Mouse (Mus musculus): ENCODE measurements around the gene Pnck. TPM values are rescaled to one million over a fixed set of nuclear protein-coding genes. Genes with fewer than 3 reads are reported as not detected.

The Pnck gene
- polyA plus RNA-seq, 1 experiment from 2014 or later = 154 TPM

- no peaks in the 10 kb centered on the region for H3K9me3 ChIP-seq (ENCODE audit: control insufficient read depth, low read length)
- H3K27ac ChIP-seq = no peak overlapping the region
- no peak overlapping the region for H3K4me3 ChIP-seq (replicated peaks; ENCODE audit: low read length)
- 0 out of 2 replicates have a peak, but pooled peaks cover 5% of the 10 kb centered on the region for H3K36me3 ChIP-seq (replicated peaks; ENCODE audit: control insufficient read depth, insufficient read depth)
- H3K4me1 ChIP-seq (replicated peaks; ENCODE audit: control insufficient read depth, insufficient read depth, low read length) = no peaks in the 10 kb centered on the region
- DNase-seq (ENCODE audit: low spot score) (no peak), ATAC-seq (ENCODE audit: low FRiP score) (no peak)
- no peak overlapping the region for H3K4me2 ChIP-seq (replicated peaks)
- H3K9ac ChIP-seq = no peak overlapping the region
- 84% methylated on average over 6 of the region's 6 CpGs for WGBS
- no peaks in the 10 kb centered on the region for H3K27me3 ChIP-seq (ENCODE audit: control insufficient read depth, insufficient read depth, low read length)
Observed at GRCm38 (mm10) chrX:73653392-73653791, 6.5 kb downstream of the Pnck start.

DNA sequence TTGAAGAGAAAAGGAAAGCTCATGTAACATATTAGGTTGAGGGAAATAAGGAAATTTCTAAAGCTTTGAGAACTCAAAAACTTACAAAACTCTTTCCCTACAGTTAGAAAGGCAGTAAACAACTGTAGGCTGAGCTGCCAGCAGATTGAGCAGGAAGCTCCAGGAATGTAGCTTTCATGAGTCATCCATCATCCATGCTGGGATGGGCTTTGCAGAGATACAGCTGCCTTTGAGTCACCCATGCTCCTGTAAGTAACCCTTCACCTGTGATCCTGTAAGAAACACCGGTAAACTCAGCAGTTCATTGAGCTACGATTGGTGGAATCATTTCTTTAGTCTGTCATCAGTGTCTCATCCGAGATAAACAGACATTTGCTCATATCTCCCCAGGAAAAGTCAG, 9.0 kb downstream of the Pnck start:
- DNase-seq (ENCODE audit: low spot score) (no peak), ATAC-seq (ENCODE audit: low FRiP score) (no peak)
- Histone ChIP-seq H3K9me3 (ENCODE audit: control insufficient read depth, low read length) (no peaks in the 10 kb centered on the region), H3K4me1 (replicated peaks; ENCODE audit: control insufficient read depth, insufficient read depth, low read length) (no peaks in the 10 kb centered on the region), H3K4me3 (replicated peaks; ENCODE audit: low read length) (no peak overlapping the region), H3K4me2 (replicated peaks) (no peak overlapping the region), H3K27ac (no peak overlapping the region), H3K36me3 (replicated peaks; ENCODE audit: control insufficient read depth, insufficient read depth) (no peaks in the 10 kb centered on the region), H3K27me3 (ENCODE audit: control insufficient read depth, insufficient read depth, low read length) (no peaks in the 10 kb centered on the region), H3K9ac (no peak overlapping the region)
- WGBS = 77% methylated on average over 3 of the region's 3 CpGs

- H3K9ac ChIP-seq = no peak overlapping the region
- WGBS = 31% methylated on average over 4 of the region's 4 CpGs
- H3K4me1 ChIP-seq (replicated peaks; ENCODE audit: control insufficient read depth, insufficient read depth, low read length) = no peaks in the 10 kb centered on the region
- no peak for ATAC-seq (ENCODE audit: low FRiP score)
- H3K9me3 ChIP-seq (ENCODE audit: control insufficient read depth, low read length) = no peaks in the 10 kb centered on the region
- no peak overlapping the region for H3K4me3 ChIP-seq (replicated peaks; ENCODE audit: low read length)
- H3K27ac ChIP-seq = no peak overlapping the region
- peaks cover 17% of the 10 kb centered on the region for H3K27me3 ChIP-seq (ENCODE audit: control insufficient read depth, insufficient read depth, low read length)
- no peaks in the 10 kb centered on the region for H3K36me3 ChIP-seq (replicated peaks; ENCODE audit: control insufficient read depth, insufficient read depth)
- no peak overlapping the region for H3K4me2 ChIP-seq (replicated peaks)
- no peak for DNase-seq (ENCODE audit: low spot score)
Observed at GRCm38 (mm10) chrX:73645121-73645520, 14.8 kb downstream of the Pnck start.

- Histone ChIP-seq H3K9me3 (ENCODE audit: control insufficient read depth, low read length) (no peaks in the 10 kb centered on the region), H3K27ac (no peak overlapping the region), H3K4me1 (replicated peaks; ENCODE audit: control insufficient read depth, insufficient read depth, low read length) (0 out of 2 replicates have a peak, but pooled peaks cover 5% of the 10 kb centered on the region), H3K27me3 (ENCODE audit: control insufficient read depth, insufficient read depth, low read length) (peaks cover 64% of the 10 kb centered on the region), H3K9ac (no peak overlapping the region), H3K4me2 (replicated peaks) (peak overlapping the region; percentile 53), H3K36me3 (replicated peaks; ENCODE audit: control insufficient read depth, insufficient read depth) (no peaks in the 10 kb centered on the region), H3K4me3 (replicated peaks; ENCODE audit: low read length) (peak overlapping the region; percentile 26)
- ATAC-seq (ENCODE audit: low FRiP score) (peak; percentile 21; the same call in 1 of the 2 replicates), DNase-seq (ENCODE audit: low spot score) (no peak)
- WGBS = 19% methylated on average over 36 of the region's 41 CpGs
Observed at GRCm38 (mm10) chrX:73639901-73640469, 19.9 kb downstream of the Pnck start.

DNA sequence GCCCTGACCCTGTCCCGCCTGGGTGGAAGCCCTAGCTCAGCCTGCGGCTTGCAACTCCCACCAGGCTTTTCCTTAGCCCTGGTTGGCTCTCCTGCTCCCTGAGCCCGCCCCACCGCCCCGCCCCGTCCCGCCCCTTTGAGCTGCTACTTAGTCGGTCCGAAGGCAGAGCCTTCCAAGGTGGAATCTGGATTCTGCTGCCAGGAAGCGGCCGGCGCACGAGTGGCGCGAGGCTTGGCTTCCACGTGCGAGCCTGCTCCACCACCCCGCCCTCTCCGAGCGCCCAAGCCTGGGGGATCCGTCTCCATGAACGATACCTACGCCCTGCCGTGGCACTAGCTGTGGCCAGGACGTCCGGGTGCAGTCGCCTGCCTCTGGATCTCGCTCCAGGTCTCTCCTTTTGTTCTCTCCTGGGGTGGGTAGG, 20.7 kb downstream of the Pnck start, which contains the start of gene Dusp9:
Dusp9 (plus strand) TSS at position 165 of the 421 bp plus-strand sequence.
- DNase-seq (ENCODE audit: low spot score) = peak; percentile 27
- Histone ChIP-seq H3K9ac (no peak within 1 kb of the TSS), H3K9me3 (ENCODE audit: control insufficient read depth, low read length) (no peaks in the 10 kb centered on the region), H3K4me2 (replicated peaks) (peak within 1 kb of the TSS; percentile 53), H3K27ac (no peak within 1 kb of the TSS), H3K4me1 (replicated peaks; ENCODE audit: control insufficient read depth, insufficient read depth, low read length) (0 out of 2 replicates have a peak, but pooled peaks cover 5% of the 10 kb centered on the region), H3K36me3 (replicated peaks; ENCODE audit: control insufficient read depth, insufficient read depth) (no peaks in the 10 kb centered on the region), H3K4me3 (replicated peaks; ENCODE audit: low read length) (peak within 1 kb of the TSS; percentile 26), H3K27me3 (ENCODE audit: control insufficient read depth, insufficient read depth, low read length) (peaks cover 70% of the 10 kb centered on the region)
- ATAC-seq (ENCODE audit: low FRiP score) = peak; percentile 72
- WGBS = 21% methylated on average over 22 of the region's 28 CpGs

DNA sequence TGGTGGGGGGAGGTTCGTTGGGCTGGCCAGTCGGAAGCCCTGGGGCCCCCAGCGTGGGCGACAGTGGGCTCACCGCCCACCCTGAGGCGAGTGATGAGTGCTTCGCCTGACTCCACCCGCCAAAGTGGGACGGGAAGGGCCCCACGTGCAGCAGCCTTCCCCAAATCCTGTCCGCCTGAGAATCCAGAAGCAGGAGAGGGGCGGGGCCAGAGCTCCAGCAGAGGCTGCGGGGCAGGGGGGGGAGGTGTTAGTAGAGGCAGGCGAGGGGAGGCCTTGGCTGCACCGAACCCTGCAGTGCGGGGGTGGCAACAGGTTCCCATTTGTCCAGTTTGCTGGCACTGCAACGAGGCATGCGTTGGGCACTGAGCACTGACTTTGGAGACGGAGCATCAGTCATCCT, 22.5 kb downstream of the Pnck start:
- ATAC-seq (ENCODE audit: low FRiP score) (no peak), DNase-seq (ENCODE audit: low spot score) (no peak)
- Histone ChIP-seq H3K4me2 (replicated peaks) (peak overlapping the region; percentile 59), H3K27me3 (ENCODE audit: control insufficient read depth, insufficient read depth, low read length) (peaks cover 75% of the 10 kb centered on the region), H3K4me1 (replicated peaks; ENCODE audit: control insufficient read depth, insufficient read depth, low read length) (0 out of 2 replicates have a peak, but pooled peaks cover 5% of the 10 kb centered on the region), H3K9ac (peak overlapping the region; percentile 25; the same call in 1 of the 2 replicates), H3K4me3 (replicated peaks; ENCODE audit: low read length) (peak overlapping the region; percentile 24), H3K27ac (no peak overlapping the region), H3K36me3 (replicated peaks; ENCODE audit: control insufficient read depth, insufficient read depth) (no peaks in the 10 kb centered on the region), H3K9me3 (ENCODE audit: control insufficient read depth, low read length) (no peaks in the 10 kb centered on the region)
- 28% methylated on average over 19 of the region's 19 CpGs for WGBS

GRCm38 (mm10) chrX:73635425-73635824, 24.5 kb downstream of the Pnck start:
- peak overlapping the region; percentile 42 for H3K4me2 ChIP-seq (replicated peaks)
- H3K27ac ChIP-seq = no peak overlapping the region
- no peak for ATAC-seq (ENCODE audit: low FRiP score)
- no peaks in the 10 kb centered on the region for H3K9me3 ChIP-seq (ENCODE audit: control insufficient read depth, low read length)
- H3K27me3 ChIP-seq (ENCODE audit: control insufficient read depth, insufficient read depth, low read length) = peaks cover 61% of the 10 kb centered on the region
- H3K9ac ChIP-seq = no peak overlapping the region
- 0 out of 2 replicates have a peak, but pooled peaks cover 5% of the 10 kb centered on the region for H3K4me1 ChIP-seq (replicated peaks; ENCODE audit: control insufficient read depth, insufficient read depth, low read length)
- no peak for DNase-seq (ENCODE audit: low spot score)
- H3K4me3 ChIP-seq (replicated peaks; ENCODE audit: low read length) = peak overlapping the region; percentile 7; the same call in 1 of the 2 replicates
- no peaks in the 10 kb centered on the region for H3K36me3 ChIP-seq (replicated peaks; ENCODE audit: control insufficient read depth, insufficient read depth)
- 26% methylated on average over 17 of the region's 19 CpGs for WGBS

DNA sequence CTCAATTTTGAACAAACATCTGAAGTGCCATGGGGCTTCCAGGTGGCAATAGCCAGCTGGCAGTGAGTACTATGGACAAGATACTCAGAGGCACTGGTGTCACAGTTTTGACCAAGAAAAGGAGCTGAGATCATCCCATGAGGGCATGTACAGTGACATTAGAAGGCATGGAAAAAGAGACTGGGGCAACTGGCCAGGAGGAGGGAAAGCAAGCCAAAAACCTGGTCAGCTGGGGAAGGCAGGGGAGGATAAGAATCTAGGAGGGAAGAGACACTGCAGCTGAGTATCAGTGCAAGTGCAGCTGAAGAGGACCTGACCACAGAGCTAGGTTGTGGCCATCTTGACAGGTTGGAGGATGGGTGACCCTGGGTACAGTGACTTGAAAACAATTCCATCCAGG, 32.9 kb downstream of the Pnck start:
- DNase-seq (ENCODE audit: low spot score) = no peak
- Histone ChIP-seq H3K27ac (no peak overlapping the region), H3K27me3 (ENCODE audit: control insufficient read depth, insufficient read depth, low read length) (no peaks in the 10 kb centered on the region), H3K36me3 (replicated peaks; ENCODE audit: control insufficient read depth, insufficient read depth) (no peaks in the 10 kb centered on the region), H3K9ac (no peak overlapping the region), H3K9me3 (ENCODE audit: control insufficient read depth, low read length) (no peaks in the 10 kb centered on the region), H3K4me1 (replicated peaks; ENCODE audit: control insufficient read depth, insufficient read depth, low read length) (no peaks in the 10 kb centered on the region), H3K4me2 (replicated peaks) (no peak overlapping the region), H3K4me3 (replicated peaks; ENCODE audit: low read length) (no peak overlapping the region)
- ATAC-seq (ENCODE audit: low FRiP score) = no peak

- no peaks in the 10 kb centered on the region for H3K36me3 ChIP-seq (replicated peaks; ENCODE audit: control insufficient read depth, insufficient read depth)
- DNase-seq (ENCODE audit: low spot score) (no peak), ATAC-seq (ENCODE audit: low FRiP score) (no peak)
- H3K9me3 ChIP-seq (ENCODE audit: control insufficient read depth, low read length) = no peaks in the 10 kb centered on the region
- no peaks in the 10 kb centered on the region for H3K4me1 ChIP-seq (replicated peaks; ENCODE audit: control insufficient read depth, insufficient read depth, low read length)
- H3K4me3 ChIP-seq (replicated peaks; ENCODE audit: low read length) = no peak overlapping the region
- 92% methylated on average over 2 of the region's 2 CpGs for WGBS
- no peak overlapping the region for H3K9ac ChIP-seq
- H3K27me3 ChIP-seq (ENCODE audit: control insufficient read depth, insufficient read depth, low read length) = no peaks in the 10 kb centered on the region
- H3K4me2 ChIP-seq (replicated peaks) = no peak overlapping the region
- H3K27ac ChIP-seq = no peak overlapping the region
Observed at GRCm38 (mm10) chrX:73619890-73620289, 40.0 kb downstream of the Pnck start.

DNA sequence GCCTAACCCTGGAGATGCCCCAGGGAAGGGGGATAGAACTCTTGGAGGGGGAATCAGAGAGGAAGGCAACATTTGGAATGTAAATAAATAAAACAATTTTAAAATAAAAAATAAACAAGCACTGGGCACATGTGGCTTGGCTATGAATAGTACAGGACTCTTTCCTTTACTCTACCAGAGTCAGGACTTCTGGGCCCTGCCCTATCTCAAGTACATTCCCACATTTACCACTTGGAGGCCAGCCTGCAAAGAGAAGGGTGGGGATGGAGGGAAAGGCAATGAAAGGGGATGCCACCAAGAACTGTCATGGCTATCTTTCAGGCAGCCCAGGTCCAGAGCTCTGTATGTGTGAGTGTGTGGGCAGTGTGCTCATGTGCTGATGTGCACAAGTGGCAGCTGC, 40.5 kb downstream of the Pnck start:
- H3K36me3 ChIP-seq (replicated peaks; ENCODE audit: control insufficient read depth, insufficient read depth) = no peaks in the 10 kb centered on the region
- DNase-seq (ENCODE audit: low spot score) (no peak), ATAC-seq (ENCODE audit: low FRiP score) (no peak)
- H3K4me3 ChIP-seq (replicated peaks; ENCODE audit: low read length) = no peak overlapping the region
- no peaks in the 10 kb centered on the region for H3K4me1 ChIP-seq (replicated peaks; ENCODE audit: control insufficient read depth, insufficient read depth, low read length)
- H3K4me2 ChIP-seq (replicated peaks) = no peak overlapping the region
- H3K9me3 ChIP-seq (ENCODE audit: control insufficient read depth, low read length) = no peaks in the 10 kb centered on the region
- no peak overlapping the region for H3K9ac ChIP-seq
- no peaks in the 10 kb centered on the region for H3K27me3 ChIP-seq (ENCODE audit: control insufficient read depth, insufficient read depth, low read length)
- no peak overlapping the region for H3K27ac ChIP-seq
